Mouse (Mus musculus) MEL (cell line): ENCODE data around the gene Atrn. TPM values are rescaled to one million over a fixed set of nuclear protein-coding genes. Genes with fewer than 3 reads are reported as not detected.

Experiments
- DNase-seq: peaks from one replicate; pipeline ENCODE4 v3.0.0; 2011; ENCODE audit warnings: low read depth, low spot score
- H3K27ac ChIP-seq: 2 replicates; pipeline ENCODE4 v1.5.1; 2012; ENCODE audit warnings: low read depth, mild to moderate bottlenecking, control low read depth, low read length, moderate library complexity; ENCODE audit not compliant: control insufficient read depth
- H3K27me3 ChIP-seq, 2 experiments: fragments of 150-350 bp in 1 of 2; sonication (generic) in 1 of 2; 2 replicates each; pipeline ENCODE4 v1.6.1; 2012; ENCODE audit warnings: low read length in 2 of 2, mild to moderate bottlenecking in 2 of 2, improper control_type of control experiment in 1 of 2, moderate library complexity in 1 of 2; ENCODE audit not compliant: insufficient read depth in 2 of 2, control insufficient read depth in 1 of 2
- H3K36me3 ChIP-seq, 2 experiments: 2 replicates each; pipeline ENCODE4 v1.6.1; 2012 to 2014; ENCODE audit warnings: low read length in 2 of 2, improper control_type of control experiment in 1 of 2, inconsistent platforms in 1 of 2, mild to moderate bottlenecking in 1 of 2; ENCODE audit not compliant: insufficient read depth in 2 of 2, control insufficient read depth in 1 of 2
- H3K4me1 ChIP-seq, 2 experiments: fragments of 150-350 bp in 1 of 2; sonication (generic) in 1 of 2; 2 replicates each; pipeline ENCODE4 v1.6.1; 2012; ENCODE audit warnings: low read length in 2 of 2, improper control_type of control experiment in 1 of 2, mild to moderate bottlenecking in 1 of 2; ENCODE audit not compliant: insufficient read depth in 2 of 2, control insufficient read depth in 1 of 2
- H3K4me3 ChIP-seq, 2 experiments: fragments of 150-350 bp in 1 of 2; sonication (generic) in 1 of 2; 2 replicates each; pipeline ENCODE4 v1.5.1; 2012; ENCODE audit warnings: low read depth in 2 of 2, low read length in 2 of 2, mild to moderate bottlenecking in 2 of 2, moderate library complexity in 2 of 2, control low read depth in 1 of 2, improper control_type of control experiment in 1 of 2; ENCODE audit not compliant: control insufficient read depth in 1 of 2, insufficient read depth in 1 of 2
- H3K79me2 ChIP-seq: 2 replicates; pipeline ENCODE4 v1.6.1; 2012; ENCODE audit warnings: mild to moderate bottlenecking, low read length, moderate library complexity; ENCODE audit not compliant: control insufficient read depth, poor library complexity, insufficient read depth
- H3K9ac ChIP-seq: 2 replicates; pipeline ENCODE4 v1.6.1; 2012; ENCODE audit warnings: low read depth, mild to moderate bottlenecking, control low read depth, low read length, moderate library complexity; ENCODE audit not compliant: control insufficient read depth, poor library complexity, severe bottlenecking
- H3K9me3 ChIP-seq: fragments of 150-350 bp; sonication (generic); replicated peaks from 2 replicates; pipeline ENCODE4 v1.6.1; 2012; ENCODE audit warnings: mild to moderate bottlenecking, low read length, improper control_type of control experiment, moderate library complexity; ENCODE audit not compliant: insufficient read depth
- CHD2 ChIP-seq: IDR thresholded peaks from 2 replicates; pipeline ENCODE4 v1.6.1; 2011; ENCODE audit warnings: low read length, improper control_type of control experiment
- GABPA ChIP-seq: IDR thresholded peaks from 2 replicates; pipeline ENCODE4 v1.6.1; 2012; ENCODE audit warnings: low read depth, mild to moderate bottlenecking, inconsistent platforms, low read length, improper control_type of control experiment, moderate library complexity
- GATA1 ChIP-seq: IDR thresholded peaks from 2 replicates; pipeline ENCODE4 v1.6.1; 2011; ENCODE audit warnings: low read depth, low read length, improper control_type of control experiment
- KAT2A ChIP-seq: conservative IDR thresholded peaks from 2 replicates; pipeline ENCODE4 v1.6.1; 2012; ENCODE audit warnings: low read depth, low read length, improper control_type of control experiment, inconsistent platforms
- MEF2A ChIP-seq: IDR thresholded peaks from 2 replicates; pipeline ENCODE4 v1.6.1; 2014; ENCODE audit warnings: low read depth, mild to moderate bottlenecking, inconsistent platforms, low read length, improper control_type of control experiment; ENCODE audit not compliant: poor library complexity, insufficient replicate concordance, severe bottlenecking; ENCODE audit errors: extremely low read depth
- MXI1 ChIP-seq: IDR thresholded peaks from 2 replicates; pipeline ENCODE4 v1.6.1; 2011; ENCODE audit warnings: mild to moderate bottlenecking, low read depth, low read length, improper control_type of control experiment
- POLR2A ChIP-seq, 2 experiments: IDR thresholded peaks; 2 replicates each; pipeline ENCODE4 v1.6.1; 2011 to 2012; ENCODE audit warnings: low read length in 2 of 2, mild to moderate bottlenecking in 2 of 2, control low read depth in 1 of 2, improper control_type of control experiment in 1 of 2, low read depth in 1 of 2, moderate library complexity in 1 of 2; ENCODE audit not compliant: control insufficient read depth in 1 of 2, insufficient read depth in 1 of 2, poor library complexity in 1 of 2
- TBP ChIP-seq: IDR thresholded peaks from 2 replicates; pipeline ENCODE4 v1.8.0; 2011; ENCODE audit warnings: low read depth, low read length, improper control_type of control experiment
- TCF12 ChIP-seq: IDR thresholded peaks from 2 replicates; pipeline ENCODE4 v1.6.1; 2014; ENCODE audit warnings: low read depth, mild to moderate bottlenecking, inconsistent platforms, low read length, improper control_type of control experiment, moderate library complexity
- USF1 ChIP-seq: IDR thresholded peaks from 2 replicates; pipeline ENCODE4 v1.6.1; 2014; ENCODE audit warnings: low read depth, mild to moderate bottlenecking, inconsistent platforms, low read length, improper control_type of control experiment, moderate library complexity
- USF2 ChIP-seq, 2 experiments: IDR thresholded peaks; 2 replicates each; pipeline ENCODE4 v1.6.1; 2011 to 2012; ENCODE audit warnings: improper control_type of control experiment in 2 of 2, low read length in 2 of 2, borderline replicate concordance in 1 of 2, inconsistent platforms in 1 of 2, low read depth in 1 of 2, mild to moderate bottlenecking in 1 of 2; ENCODE audit not compliant: insufficient read depth in 1 of 2
- ZKSCAN1 ChIP-seq: IDR thresholded peaks from 2 replicates; pipeline ENCODE4 v1.6.1; 2012; ENCODE audit warnings: low read depth, mild to moderate bottlenecking, inconsistent platforms, low read length, improper control_type of control experiment, moderate library complexity
- ZNF384 ChIP-seq: IDR thresholded peaks from 2 replicates; pipeline ENCODE4 v1.6.1; 2012; ENCODE audit warnings: low read depth, mild to moderate bottlenecking, inconsistent platforms, low read length, improper control_type of control experiment
- polyA plus RNA-seq, 2 experiments: library from polyadenylated mRNA; stranded (reverse) in 1 of 2; unstranded in 1 of 2; fragments of >175 nt in 1 of 2; fragments of >200 nt in 1 of 2; gene quantifications; 2 replicates each; pipeline versions ENCODE4 v1.2.1 to v1.2.4; 2012; ENCODE audit warnings: low replicate concordance in 2 of 2, low read depth in 1 of 2; ENCODE audit not compliant: insufficient read length in 2 of 2, insufficient read depth in 1 of 2, missing spikeins in 1 of 2
- total RNA-seq: library from RNA; depleted of rRNA; stranded (reverse); fragments of 300-350 nt; gene quantifications from 2 replicates; pipeline ENCODE4 v1.2.3, GENCODE M21; 2012

Gene Atrn
- total and polyA plus RNA-seq, 3 experiments: 6.3 to 28.2 (median 9.2) TPM

GRCm38 (mm10) chr2:130928031-130928430, 21.7 kb downstream of the Atrn start:
- Histone ChIP-seq H3K4me1 (peaks cover 10 to 12% of the 10 kb centered on the region in 2 experiments), H3K79me2 (peaks cover 6% of the 10 kb centered on the region; the same call in 1 of the 2 replicates), H3K4me3 (no peak overlapping the region), H3K27ac (no peak overlapping the region), H3K9ac (no peak overlapping the region), H3K27me3 (no peaks in the 10 kb centered on the region), H3K36me3 (peaks cover 0 to 15% of the 10 kb centered on the region in 2 experiments; a peak in 2 of 4 replicates), H3K9me3 (no peaks in the 10 kb centered on the region)
- TF ChIP-seq MEF2A (no peak), ZKSCAN1 (no peak), KAT2A (no peak), POLR2A (IDR thresholded peaks at IDR 0.05; ENCODE audit: control insufficient read depth in 1 of 2, insufficient read depth in 1 of 2, low read depth in 1 of 2, low read length in 2 of 2, poor library complexity in 1 of 2) (no peak), USF2 (IDR thresholded peaks at IDR 0.05; ENCODE audit: borderline replicate concordance in 1 of 2, insufficient read depth in 1 of 2, low read depth in 1 of 2, low read length in 2 of 2) (no peak), GABPA (no peak), USF1 (no peak), TCF12 (no peak), ZNF384 (no peak)
- no peak for DNase-seq

- DNase-seq: no peak
- H3K27me3 ChIP-seq: no peaks in the 10 kb centered on the region
- H3K27ac ChIP-seq: no peak overlapping the region
- peaks cover 6% of the 10 kb centered on the region; the same call in 1 of the 2 replicates for H3K79me2 ChIP-seq
- H3K9ac ChIP-seq: no peak overlapping the region
- TF ChIP-seq CHD2: no peak
- peaks cover 0 to 15% of the 10 kb centered on the region in 2 experiments; a peak in 2 of 4 replicates for H3K36me3 ChIP-seq
- H3K4me3 ChIP-seq: no peak overlapping the region
- H3K9me3 ChIP-seq: no peaks in the 10 kb centered on the region
- peaks cover 10 to 12% of the 10 kb centered on the region in 2 experiments for H3K4me1 ChIP-seq
Observed at GRCm38 (mm10) chr2:130928530-130928929, 22.2 kb downstream of the Atrn start.

DNA sequence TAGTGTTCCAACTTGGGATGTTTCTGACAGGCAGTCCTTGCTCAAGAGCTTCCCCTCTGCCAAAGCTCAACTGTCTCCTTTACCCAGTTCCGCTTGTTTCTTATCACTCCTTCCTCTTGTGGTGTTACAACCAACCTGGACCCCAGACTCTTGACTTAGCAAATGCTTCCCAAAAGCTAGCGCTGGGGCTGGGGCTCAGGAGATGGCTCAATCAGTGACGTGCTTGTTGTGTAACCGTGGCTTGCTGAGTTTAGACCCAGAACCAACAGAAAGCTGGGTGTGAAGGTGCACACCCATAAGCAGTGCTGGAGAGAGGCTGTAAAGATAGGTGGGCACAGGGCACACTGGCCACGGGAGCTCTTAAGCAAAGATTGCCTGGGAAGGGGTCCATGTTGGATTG, 23.7 kb downstream of the Atrn start:
- TF ChIP-seq USF2 (IDR thresholded peaks at IDR 0.05; ENCODE audit: borderline replicate concordance in 1 of 2, insufficient read depth in 1 of 2, low read depth in 1 of 2, low read length in 2 of 2) (no peak), MXI1 (no peak), TBP (no peak), GATA1 (no peak)
- H3K27ac ChIP-seq: no peak overlapping the region
- H3K36me3 ChIP-seq: peaks cover 0 to 15% of the 10 kb centered on the region in 2 experiments; a peak in 2 of 4 replicates
- H3K9ac ChIP-seq: no peak overlapping the region
- no peaks in the 10 kb centered on the region for H3K27me3 ChIP-seq
- no peak overlapping the region for H3K4me3 ChIP-seq
- peaks cover 10 to 12% of the 10 kb centered on the region in 2 experiments for H3K4me1 ChIP-seq
- peak; percentile 30 for DNase-seq
- peaks cover 6% of the 10 kb centered on the region; the same call in 1 of the 2 replicates for H3K79me2 ChIP-seq
- H3K9me3 ChIP-seq: no peaks in the 10 kb centered on the region
